ENCODE assay signal across 22 mouse cellular contexts in the genomic region with DNA sequence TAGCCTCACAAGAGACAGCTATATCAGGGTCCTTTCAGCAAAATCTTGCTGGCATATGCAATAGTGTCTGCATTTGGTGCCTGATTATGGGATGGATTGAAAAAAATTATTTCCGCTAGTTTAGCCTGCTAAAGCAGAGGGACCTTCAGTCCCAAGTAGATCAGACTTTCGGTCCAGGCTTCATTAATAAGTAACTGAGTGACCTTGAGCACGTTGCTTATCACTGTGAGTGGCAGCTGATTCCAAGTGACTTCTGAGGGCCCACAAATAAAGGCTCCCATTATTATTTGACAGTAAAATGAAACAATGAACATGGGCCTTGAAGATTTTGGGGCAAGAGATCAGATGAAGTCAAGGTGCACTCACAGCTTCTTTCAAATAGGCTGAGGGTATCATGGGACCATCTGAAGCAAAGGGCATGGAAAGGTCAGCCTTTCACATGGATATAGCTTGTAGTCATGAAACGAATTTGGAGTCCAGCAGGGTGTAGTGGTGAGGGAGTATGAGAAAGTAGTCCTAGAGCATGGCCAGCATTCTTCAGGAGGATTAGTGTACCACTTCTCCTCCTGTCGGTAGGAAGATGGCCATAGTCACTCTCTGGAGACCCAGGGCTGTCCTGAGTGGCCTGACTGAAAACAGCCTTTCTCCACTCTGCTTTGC.
DNase-seq lines count a peak whose midpoint lies in the region; ATAC-seq and TF ChIP-seq lines count a peak whose summit lies in the region.
"Had no signal": no experiment of that assay in that cellular context is flagged by ENCODE, and none has a peak within 500 bp of the region (broad histone marks: within the 10 kb centered on the region; RNA-seq: fewer than 3 reads in every experiment).

No protein-coding gene starts in this region.

- no peaks in the 10 kb centered on the region for H3K9me3 ChIP-seq in intestine, embryonic 14.5 days (ENCODE audit: control insufficient read depth, low read length)
- no peaks in the 10 kb centered on the region for H3K9me3 ChIP-seq in intestine, postnatal 0 days (ENCODE audit: control insufficient read depth)
- no peaks in the 10 kb centered on the region for H3K9me3 ChIP-seq in stomach, embryonic 16.5 days (replicated peaks; ENCODE audit: control insufficient read depth, low read length)
- H3K9me3 ChIP-seq: heart, embryonic 10.5 days; hindbrain, embryonic 10.5 days; liver, embryonic 15.5 days; midbrain, embryonic 13.5 days had no signal

- TF ChIP-seq CTCF in intestine, postnatal 0 days (IDR thresholded peaks at IDR 0.05; ENCODE audit: low read depth), result peak; percentile 44

- H3K4me3 ChIP-seq in intestine, embryonic 14.5 days (ENCODE audit: low read depth, low read length), result no peak overlapping the region
- no peak overlapping the region for H3K4me3 ChIP-seq in intestine, postnatal 0 days (ENCODE audit: low read depth, low read length)
- no peak overlapping the region for H3K4me3 ChIP-seq in stomach, embryonic 16.5 days (replicated peaks; ENCODE audit: low read length)
- H3K4me3 ChIP-seq: heart, embryonic 10.5 days; hindbrain, embryonic 10.5 days; layer of hippocampus, adult 2 months; liver, embryonic 15.5 days; midbrain, embryonic 13.5 days had no signal

- 0 out of 2 replicates have a peak overlapping the region, but pooled peaks have one; percentile 16 for H3K27ac ChIP-seq in intestine, embryonic 14.5 days (ENCODE audit: low read depth)
- H3K27ac ChIP-seq in intestine, postnatal 0 days (ENCODE audit: low read depth, low read length), result peak overlapping the region; percentile 54; the same call in 1 of the 2 replicates
- H3K27ac ChIP-seq in stomach, embryonic 16.5 days (ENCODE audit: low read length), result 0 out of 2 replicates have a peak overlapping the region, but pooled peaks have one; percentile 44
- H3K27ac ChIP-seq: heart, embryonic 10.5 days; hindbrain, embryonic 10.5 days; kidney, postnatal 0 days; layer of hippocampus, adult 2 months; liver, embryonic 15.5 days; midbrain, embryonic 13.5 days had no signal

- peak; percentile 70; the same call in 1 of the 2 replicates for ATAC-seq in intestine, embryonic 14.5 days (replicated peaks; ENCODE audit: low FRiP score, low TSS enrichment, low read depth)
- ATAC-seq in intestine, postnatal 0 days, result peak; percentile 90
- 0 out of 2 replicates have a peak, but pooled peaks have one; percentile 44 for ATAC-seq in stomach, embryonic 16.5 days (ENCODE audit: insufficient read depth, low FRiP score)
- ATAC-seq in erythroblast, adult 5-6 weeks (replicated peaks; ENCODE audit: low FRiP score, poor library complexity, severe bottlenecking), result no peak
- no peak for ATAC-seq in megakaryocyte, adult 5-6 weeks (ENCODE audit: poor library complexity, severe bottlenecking)
- ATAC-seq: hindbrain, embryonic 16.5 days; midbrain, embryonic 13.5 days had no signal

- WGBS in intestine, embryonic 14.5 days, result 69% methylated on average over 5 of the region's 5 CpGs
- WGBS in intestine, postnatal 0 days, result 33% methylated on average over 5 of the region's 5 CpGs
- 55% methylated on average over 5 of the region's 5 CpGs for WGBS in stomach, embryonic 16.5 days

- DNase-seq in kidney, adult 9 months, result peak; percentile 75
- DNase-seq in kidney, postnatal 4 days, result no peak
- DNase-seq in intestine, embryonic 14.5 days (ENCODE audit: low spot score), result peak; percentile 54
- DNase-seq: adrenal gland, postnatal 10 days; cerebellum, adult 18-20 months; cerebellum, postnatal 14 days; gastrocnemius, postnatal 36 days; lung, postnatal 10 days; right cerebral cortex, postnatal 14 days; spleen, adult 18-20 months; thymus, postnatal 36 days had no signal

- no peaks in the 10 kb centered on the region for H3K36me3 ChIP-seq in intestine, embryonic 14.5 days (ENCODE audit: control insufficient read depth, insufficient read depth, low read length)
- H3K36me3 ChIP-seq in intestine, postnatal 0 days (ENCODE audit: control insufficient read depth, insufficient read depth), result no peaks in the 10 kb centered on the region
- no peaks in the 10 kb centered on the region for H3K36me3 ChIP-seq in stomach, embryonic 16.5 days (ENCODE audit: control insufficient read depth, insufficient read depth, low read length)
- H3K36me3 ChIP-seq: heart, embryonic 10.5 days; hindbrain, embryonic 10.5 days; liver, embryonic 15.5 days; midbrain, embryonic 13.5 days had no signal

- H3K27me3 ChIP-seq in intestine, embryonic 14.5 days (replicated peaks; ENCODE audit: control insufficient read depth, insufficient read depth, low read length), result no peaks in the 10 kb centered on the region
- no peaks in the 10 kb centered on the region for H3K27me3 ChIP-seq in intestine, postnatal 0 days (replicated peaks; ENCODE audit: control insufficient read depth, insufficient read depth, low read length)
- no peaks in the 10 kb centered on the region for H3K27me3 ChIP-seq in stomach, embryonic 16.5 days (ENCODE audit: control insufficient read depth, insufficient read depth, low read length)
- H3K27me3 ChIP-seq: liver, embryonic 15.5 days; midbrain, embryonic 13.5 days had no signal

- H3K4me2 ChIP-seq in intestine, embryonic 14.5 days (ENCODE audit: low read length), result no peak overlapping the region
- no peak overlapping the region for H3K4me2 ChIP-seq in intestine, postnatal 0 days (replicated peaks; ENCODE audit: low read depth)
- no peak overlapping the region for H3K4me2 ChIP-seq in stomach, embryonic 16.5 days (ENCODE audit: low read depth, low read length)
- H3K4me2 ChIP-seq: liver, embryonic 15.5 days; midbrain, embryonic 13.5 days had no signal

- H3K9ac ChIP-seq in intestine, embryonic 14.5 days (ENCODE audit: low read length), result no peak overlapping the region
- H3K9ac ChIP-seq in intestine, postnatal 0 days (ENCODE audit: low read depth, low read length), result no peak overlapping the region
- no peak overlapping the region for H3K9ac ChIP-seq in stomach, embryonic 16.5 days (ENCODE audit: low read length)
- H3K9ac ChIP-seq: liver, embryonic 15.5 days; midbrain, embryonic 13.5 days had no signal

- no peaks in the 10 kb centered on the region for H3K4me1 ChIP-seq in intestine, embryonic 14.5 days (replicated peaks; ENCODE audit: control insufficient read depth, insufficient read depth, low read length)
- no peaks in the 10 kb centered on the region for H3K4me1 ChIP-seq in intestine, postnatal 0 days (replicated peaks; ENCODE audit: control insufficient read depth, insufficient read depth, low read length)
- no peaks in the 10 kb centered on the region for H3K4me1 ChIP-seq in stomach, embryonic 16.5 days (ENCODE audit: control insufficient read depth, insufficient read depth, low read length)
- H3K4me1 ChIP-seq: heart, embryonic 10.5 days; hindbrain, embryonic 10.5 days; midbrain, embryonic 13.5 days had no signal

Comparison
In these comparisons a context has a peak if more than half of its experiments do, and no peak if none do; other contexts are left out.
1. DNase-seq: peak in kidney, adult 9 months (single experiment) and intestine, embryonic 14.5 days (single experiment); none in kidney, postnatal 4 days (0 of 2).
2. ATAC-seq: peak in intestine, embryonic 14.5 days (single experiment), intestine, postnatal 0 days (single experiment) and stomach, embryonic 16.5 days (single experiment); none in erythroblast, adult 5-6 weeks (single experiment) and megakaryocyte, adult 5-6 weeks (single experiment).
3. Peak in every context shown above with its lines, with median percentiles within 50 percentile points of each other: H3K27ac ChIP-seq.